Mouse (Mus musculus) embryonic fibroblast, embryonic 13.5 days (primary cell): ENCODE measurements at regions not wholly inside any gene's neighbourhood (a gene's known extent, or its start where the extent isn't known, plus 50 kb on each side); places are given as distances from the start of the nearest gene placed in this dataset.

Source experiments
- CTCF ChIP-seq: IDR thresholded peaks from 2 replicates; pipeline ENCODE4 v1.5.1; 2011; ENCODE audit warnings: mild to moderate bottlenecking, control low read depth, low read length, moderate library complexity, borderline replicate concordance; ENCODE audit not compliant: insufficient read depth
- POLR2A ChIP-seq: IDR thresholded peaks from 2 replicates; pipeline ENCODE4 v1.6.1; 2011; ENCODE audit warnings: low read depth, mild to moderate bottlenecking, control low read depth, low read length, moderate library complexity

- no peak for TF ChIP-seq CTCF
- no peak for TF ChIP-seq POLR2A
Measured at GRCm38 (mm10) chr13:101532913-101533312, 235.1 kb downstream of the Pik3r1 start.
